Mouse (Mus musculus): ENCODE data around the gene Bri3.

Gene Bri3

DNA sequence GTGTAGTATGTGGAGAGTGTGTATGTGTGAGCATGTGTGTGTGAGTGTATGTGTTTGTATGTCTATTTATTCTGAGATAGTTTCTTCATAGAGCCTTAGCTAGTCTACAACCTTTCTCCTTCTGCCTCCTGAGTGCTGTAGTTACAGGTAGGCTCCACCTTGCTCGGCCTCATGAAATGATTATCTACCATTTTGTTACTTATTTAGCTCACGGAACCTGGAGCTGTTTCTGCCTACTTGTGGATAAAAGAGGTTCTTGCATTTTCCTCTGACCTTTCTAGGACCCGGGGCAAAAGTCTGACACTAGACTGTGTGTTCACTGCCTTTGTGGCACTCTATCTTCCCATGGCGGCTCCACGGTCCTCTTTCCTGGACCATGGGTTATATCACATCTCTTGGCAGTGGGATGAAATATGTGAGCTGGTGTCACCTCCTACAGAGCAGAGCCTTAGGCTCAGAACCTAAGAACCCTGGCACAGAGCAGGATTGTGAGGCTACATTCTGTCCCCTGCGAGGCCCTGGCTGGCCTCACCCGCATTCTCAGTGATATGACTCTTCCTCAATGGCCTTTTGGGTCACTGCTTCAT is at the start of gene Bri3:
Bri3 (plus strand) TSS at position 537 of the 587 bp plus-strand sequence.
- DNase-seq (ENCODE audit: low spot score), result no peak

DNA sequence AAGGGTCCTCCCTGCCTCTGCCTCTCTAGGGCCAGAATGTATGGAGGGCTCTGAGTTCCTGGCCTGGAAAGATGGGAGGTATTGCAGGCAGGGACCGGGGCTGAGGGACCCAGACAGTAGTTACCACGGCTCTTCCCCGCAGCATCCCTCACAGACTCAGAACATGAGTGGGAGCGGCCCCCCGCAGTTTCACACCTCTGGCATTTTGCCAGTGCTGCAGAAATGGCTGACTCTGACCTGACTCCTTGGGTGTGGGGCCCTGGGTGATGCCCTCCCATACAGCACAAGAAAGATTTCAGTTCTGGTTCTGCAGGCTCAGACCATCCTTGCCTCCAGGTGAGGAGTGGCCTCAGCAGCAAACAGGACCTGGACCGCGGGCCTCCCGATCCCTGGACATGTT is 48.7 kb upstream of the Bri3 start:
- DNase-seq (ENCODE audit: low spot score), result no peak

DNA sequence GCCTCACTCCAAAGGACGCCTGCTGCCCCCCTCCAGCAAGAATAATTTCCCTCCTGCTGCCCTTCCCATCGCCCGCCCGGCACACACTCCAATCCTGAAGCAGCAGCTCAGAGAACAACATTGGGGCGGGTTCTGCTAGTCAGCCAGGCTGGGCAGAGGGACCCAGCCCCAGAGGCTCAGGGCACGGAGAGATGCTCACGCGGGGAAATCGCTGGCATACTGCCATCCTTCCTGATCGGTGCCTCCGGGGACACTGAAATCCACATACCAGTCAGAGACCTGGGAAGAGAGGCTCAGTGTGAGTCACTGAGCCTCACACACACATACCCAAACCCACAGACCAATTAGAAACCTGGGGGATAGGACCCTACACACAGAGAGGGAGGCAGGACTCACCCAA is 43.6 kb upstream of the Bri3 start:
- no peak for DNase-seq (ENCODE audit: low spot score)

DNA sequence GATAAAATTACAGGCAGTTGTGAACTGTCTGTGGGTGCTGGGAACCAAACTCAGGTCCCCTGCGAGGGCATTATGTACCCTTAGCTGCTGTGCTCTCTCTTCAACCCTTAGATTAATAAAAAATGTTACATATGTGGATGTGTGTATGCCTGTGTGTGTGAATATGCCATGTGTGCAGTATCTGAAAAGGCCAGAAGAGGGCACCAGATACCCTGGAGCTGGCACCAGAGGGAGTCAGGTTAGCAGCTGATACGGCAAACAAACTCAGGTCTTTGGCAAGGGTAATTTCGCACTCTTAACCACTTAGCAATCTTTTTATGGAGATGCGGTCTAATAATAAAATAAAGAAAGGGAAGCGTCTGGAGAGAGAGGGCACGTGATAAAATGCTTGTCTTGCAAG is 41.8 kb upstream of the Bri3 start:
- no peak for DNase-seq (ENCODE audit: low spot score)

DNA sequence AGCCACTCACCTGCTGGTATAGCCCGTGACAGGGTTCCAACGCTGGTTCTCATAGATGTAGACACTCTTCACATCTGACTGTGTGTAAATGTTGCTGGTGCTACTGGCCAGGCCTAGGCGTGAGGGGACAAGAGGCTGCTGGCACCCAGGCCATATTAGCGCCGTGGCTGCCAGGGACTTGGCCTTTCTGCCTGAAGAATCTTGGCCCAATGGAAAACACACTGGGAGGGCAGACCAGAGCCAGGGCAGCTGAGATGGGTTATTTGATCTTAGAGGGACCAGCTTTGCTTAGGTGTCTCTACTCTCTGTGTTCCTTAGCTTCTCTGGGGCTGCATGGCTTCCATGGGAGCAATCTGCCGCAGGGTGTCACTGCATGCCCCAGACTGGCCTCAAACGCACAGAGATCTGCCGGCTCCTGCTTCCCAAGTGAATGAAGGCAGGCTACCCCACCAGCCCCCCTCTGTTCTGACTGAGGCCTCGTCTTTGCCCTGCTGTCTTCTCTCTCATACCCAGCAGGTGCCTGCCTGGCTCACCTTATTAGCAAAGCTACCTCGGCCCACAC is 40.8 kb upstream of the Bri3 start:
- DNase-seq (ENCODE audit: low spot score), result no peak

DNA sequence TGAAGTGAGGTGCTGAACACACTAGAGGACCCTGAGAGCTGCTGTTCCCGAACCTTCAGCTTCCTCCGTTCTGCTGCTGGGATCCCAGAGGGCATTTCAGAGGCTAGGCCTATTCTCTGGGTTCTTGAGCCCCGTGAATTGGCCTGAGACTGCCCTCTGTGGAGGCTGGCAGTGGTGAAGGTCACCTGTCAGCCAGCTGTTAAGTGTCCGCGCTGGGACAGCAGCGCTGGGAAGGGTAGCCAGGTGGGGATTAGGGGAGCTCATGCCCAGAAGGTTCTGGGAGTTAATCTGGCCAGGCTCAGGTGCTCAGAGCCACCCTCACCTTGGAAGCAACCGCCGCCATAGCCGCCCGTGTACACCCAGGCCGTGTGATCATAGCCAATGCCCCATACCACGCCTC is 39.9 kb upstream of the Bri3 start:
- DNase-seq (ENCODE audit: low spot score), result no peak

DNA sequence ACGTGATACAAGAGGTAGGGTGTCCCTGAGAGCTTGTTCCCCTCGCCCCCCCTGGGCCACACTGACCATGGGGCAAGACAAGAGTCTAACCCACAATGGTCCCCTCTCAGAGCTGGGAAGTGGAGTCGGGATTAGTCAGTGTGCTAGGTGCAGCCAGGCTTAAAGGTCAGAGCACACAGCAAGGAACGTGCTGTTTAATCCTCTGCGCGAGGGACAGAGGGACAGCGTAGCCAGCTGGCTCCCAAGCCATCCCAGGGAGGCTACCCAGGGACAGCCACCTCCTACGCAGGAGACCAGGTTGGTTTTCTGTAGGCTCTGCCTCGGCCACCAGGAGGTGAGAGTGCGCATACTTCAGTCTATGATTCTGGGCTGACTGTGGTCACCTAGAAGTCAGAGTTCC is 39.3 kb upstream of the Bri3 start:
- no peak for DNase-seq (ENCODE audit: low spot score)

DNA sequence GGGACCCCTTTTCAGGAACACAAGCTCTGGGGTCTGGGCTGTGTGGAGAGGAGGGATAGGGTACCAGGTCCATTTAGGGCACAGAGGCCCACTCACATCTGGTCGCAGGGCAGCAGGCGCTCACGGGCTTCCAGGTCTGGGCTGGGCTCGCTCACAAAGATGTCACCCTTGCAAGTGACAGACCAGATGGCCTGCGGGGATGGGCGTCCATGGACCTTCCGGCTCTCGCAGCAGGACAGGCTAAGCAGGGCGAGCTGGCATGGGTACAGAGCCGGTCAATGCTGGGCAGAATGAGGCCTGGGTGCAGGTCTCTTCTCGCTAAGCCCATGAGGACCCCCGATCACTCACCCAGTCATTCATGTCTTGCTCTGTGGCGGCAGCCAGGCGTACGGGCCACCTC is 38.2 kb upstream of the Bri3 start:
- no peak for DNase-seq (ENCODE audit: low spot score)

DNA sequence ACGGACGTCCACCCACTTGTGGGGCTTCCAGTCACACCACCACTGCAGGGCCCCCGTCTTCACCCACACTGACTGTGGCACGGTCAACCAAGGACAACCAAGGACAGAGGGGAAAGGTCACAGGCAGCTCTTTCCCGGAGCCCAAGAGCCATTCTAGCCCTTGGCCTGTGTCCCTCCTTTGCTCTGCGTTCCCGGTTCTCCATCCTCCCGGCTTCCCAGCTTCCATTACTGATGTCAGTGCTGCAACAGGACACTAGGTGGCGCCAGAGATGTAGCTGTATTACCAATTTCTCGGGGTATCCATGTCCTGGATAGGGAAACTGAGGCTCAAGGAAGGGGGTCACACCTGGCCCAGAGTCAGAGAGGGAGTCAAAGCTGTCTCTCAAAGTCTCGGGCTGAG is 36.8 kb upstream of the Bri3 start:
- DNase-seq (ENCODE audit: low spot score), result peak; percentile 74

DNA sequence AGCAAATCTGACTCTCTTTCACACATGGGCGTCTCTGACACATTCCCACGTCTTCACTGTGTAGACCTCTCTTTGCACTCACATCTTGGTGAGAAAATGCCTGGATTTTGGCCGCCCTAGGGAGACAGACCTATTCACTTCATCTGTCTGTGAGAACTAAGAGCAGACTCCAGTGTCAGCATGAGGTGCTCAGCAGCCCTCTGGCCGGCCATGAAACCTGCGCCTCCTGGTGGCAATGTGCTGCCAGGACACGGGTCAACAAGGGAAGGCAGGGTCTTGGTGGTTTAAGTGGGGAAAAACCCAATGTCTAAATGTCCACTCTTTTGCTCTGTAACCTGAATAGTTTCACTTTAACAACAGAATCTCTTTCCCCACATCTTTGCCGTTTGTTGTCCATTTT is 29.8 kb upstream of the Bri3 start:
- peak; percentile 81 for DNase-seq (ENCODE audit: low spot score)

DNA sequence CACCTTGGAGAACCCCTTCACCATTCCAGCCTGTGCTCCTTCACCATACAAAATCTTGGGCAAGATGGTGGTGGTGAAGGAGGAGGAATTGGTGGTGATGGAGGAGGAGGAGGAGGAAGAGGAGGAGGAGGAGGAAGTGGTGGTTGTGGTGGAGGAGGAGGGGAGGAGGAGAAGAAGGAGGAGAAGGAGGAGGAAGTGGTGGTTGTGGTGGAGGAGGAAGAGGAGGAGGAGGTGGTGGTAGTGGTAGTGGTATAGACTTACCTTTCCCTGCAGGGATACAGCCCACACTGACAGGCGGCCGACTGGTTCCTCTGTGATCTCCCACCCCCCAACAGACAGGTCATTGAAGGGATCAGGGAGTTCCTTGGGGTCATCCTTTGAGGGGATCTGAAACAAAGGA is 28.2 kb upstream of the Bri3 start:
- no peak for DNase-seq (ENCODE audit: low spot score)

DNA sequence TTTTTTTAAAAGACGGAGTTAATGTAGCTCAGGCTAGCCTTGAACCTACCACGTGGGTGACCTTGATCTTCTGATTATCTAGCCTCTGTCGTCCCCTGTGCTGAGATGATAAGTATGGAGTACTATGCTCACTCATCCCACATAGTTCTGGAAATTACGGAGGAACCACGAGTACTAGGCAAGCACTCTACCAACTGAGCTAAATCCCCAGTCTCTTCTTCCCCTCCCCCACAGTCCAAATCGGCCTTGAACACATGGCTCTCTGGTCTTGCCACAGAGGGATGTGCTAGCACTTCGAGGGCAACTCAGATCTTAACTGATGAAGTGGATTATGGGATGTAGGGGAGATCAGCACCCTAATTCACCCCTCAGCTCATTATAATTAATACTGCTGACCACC is 26.2 kb upstream of the Bri3 start:
- no peak for DNase-seq (ENCODE audit: low spot score)

DNA sequence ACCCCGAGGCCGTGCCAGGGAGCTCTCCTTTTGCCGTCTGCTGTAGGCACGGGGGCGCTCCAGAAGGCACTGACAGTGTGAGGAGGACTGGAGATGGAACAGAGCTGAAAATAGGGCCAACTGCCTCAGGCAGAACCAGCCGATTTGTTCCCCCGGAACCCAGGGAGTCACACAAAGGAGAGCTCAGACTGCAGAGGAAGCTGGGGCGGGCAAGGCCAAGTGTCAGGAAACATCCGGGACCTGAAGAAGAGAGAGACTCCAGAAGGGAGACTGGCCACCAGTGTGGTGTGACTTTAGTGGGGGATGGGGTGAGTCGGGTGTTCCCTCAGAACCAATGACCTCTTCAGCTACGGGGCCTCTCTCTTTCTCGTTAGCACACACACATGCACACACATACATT is 24.9 kb upstream of the Bri3 start:
- no peak for DNase-seq (ENCODE audit: low spot score)

DNA sequence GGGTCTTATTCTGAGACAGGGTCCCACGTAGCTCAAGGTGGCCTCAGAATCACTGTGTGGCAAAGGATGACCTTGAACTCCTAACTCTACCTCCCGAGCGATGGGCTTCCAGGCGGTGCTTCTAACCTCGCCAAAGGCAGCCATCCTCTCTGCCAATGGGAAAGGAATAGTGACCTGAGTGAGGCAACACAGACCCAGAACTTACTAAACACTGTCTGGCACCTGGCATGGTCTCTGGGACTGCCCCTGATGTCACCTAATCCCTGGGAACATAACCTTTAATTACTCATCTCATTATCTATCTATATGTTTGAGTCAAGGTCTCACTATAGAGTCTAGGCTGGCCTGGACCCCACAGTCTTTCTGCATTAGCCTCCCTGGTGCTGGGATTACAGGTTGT is 24.3 kb upstream of the Bri3 start:
- DNase-seq (ENCODE audit: low spot score), result no peak

DNA sequence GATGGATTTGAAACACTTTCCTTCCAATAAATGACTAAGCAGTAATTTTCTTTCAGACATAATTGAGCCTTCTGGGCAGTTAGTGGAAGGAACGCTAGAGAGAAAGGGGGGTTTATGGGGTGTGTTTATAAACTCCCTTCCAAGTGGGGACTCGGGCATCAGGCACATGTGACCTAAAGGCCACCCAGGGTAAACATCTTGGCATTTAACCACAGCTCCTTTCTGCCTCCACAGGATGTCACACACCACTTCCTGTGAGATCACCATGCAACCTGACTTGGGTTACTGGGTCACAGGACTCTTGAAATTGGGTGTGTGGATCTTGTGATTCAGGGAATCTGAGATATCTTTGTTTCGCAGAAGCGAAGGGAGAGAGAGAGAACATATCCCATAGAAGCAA is 22.9 kb upstream of the Bri3 start:
- no peak for DNase-seq (ENCODE audit: low spot score)

DNA sequence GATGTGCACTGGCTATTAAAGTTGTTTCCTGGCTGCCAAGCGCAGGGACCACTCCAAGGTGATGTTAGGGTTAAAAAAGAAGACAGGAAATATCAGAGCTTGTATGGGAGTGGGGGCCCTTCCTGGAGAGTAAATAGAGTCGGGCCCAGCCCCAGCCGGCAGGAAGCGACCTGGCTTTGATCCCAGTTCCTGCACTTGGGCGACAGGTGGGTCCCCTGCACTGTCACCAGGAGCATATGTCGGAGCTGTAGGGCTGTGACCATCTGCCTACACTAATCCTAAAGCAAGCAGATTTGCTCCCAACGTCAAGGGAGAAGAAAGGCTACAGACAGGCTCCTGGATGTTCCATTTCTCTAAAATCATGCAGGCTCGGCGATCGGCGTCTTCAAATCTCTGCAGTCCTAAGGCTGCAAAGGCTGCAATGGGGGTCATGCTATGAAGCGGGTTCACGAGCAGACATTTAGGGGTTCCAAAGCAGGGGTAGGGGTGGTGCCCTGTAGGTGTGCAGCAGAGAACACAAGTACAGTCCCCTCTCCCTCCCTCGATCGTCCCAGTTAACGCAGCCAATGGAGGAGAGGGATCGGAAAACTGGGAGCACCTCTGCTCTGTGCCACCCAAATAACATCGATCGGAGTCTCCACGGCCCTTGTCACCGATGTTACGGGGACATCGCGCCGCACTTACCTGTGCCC is 21.3 kb upstream of the Bri3 start:
- no peak for DNase-seq (ENCODE audit: low spot score)

DNA sequence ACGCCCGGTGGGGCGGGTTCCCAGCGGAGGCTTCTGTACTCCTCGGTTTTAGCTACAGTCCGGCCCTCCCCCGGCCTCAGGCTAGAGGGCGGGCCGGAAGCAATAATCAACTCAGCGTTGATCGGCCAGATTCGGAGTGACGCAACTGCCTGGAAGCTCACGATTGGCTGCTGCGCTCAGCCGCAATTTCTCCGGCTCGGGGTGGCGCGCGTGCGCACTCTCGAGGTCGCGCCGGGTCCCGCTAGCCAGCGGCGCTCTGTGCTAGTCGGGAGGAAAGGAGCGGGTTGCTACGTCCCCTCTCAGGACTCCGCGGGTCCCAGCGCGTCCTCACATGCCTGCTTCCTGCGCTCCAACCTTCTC is 20.8 kb upstream of the Bri3 start, which contains the start of gene Tecpr1:
Tecpr1 (minus strand) TSS at position 113 of the 360 bp plus-strand sequence.
- peak; percentile 97 for DNase-seq (ENCODE audit: low spot score)

DNA sequence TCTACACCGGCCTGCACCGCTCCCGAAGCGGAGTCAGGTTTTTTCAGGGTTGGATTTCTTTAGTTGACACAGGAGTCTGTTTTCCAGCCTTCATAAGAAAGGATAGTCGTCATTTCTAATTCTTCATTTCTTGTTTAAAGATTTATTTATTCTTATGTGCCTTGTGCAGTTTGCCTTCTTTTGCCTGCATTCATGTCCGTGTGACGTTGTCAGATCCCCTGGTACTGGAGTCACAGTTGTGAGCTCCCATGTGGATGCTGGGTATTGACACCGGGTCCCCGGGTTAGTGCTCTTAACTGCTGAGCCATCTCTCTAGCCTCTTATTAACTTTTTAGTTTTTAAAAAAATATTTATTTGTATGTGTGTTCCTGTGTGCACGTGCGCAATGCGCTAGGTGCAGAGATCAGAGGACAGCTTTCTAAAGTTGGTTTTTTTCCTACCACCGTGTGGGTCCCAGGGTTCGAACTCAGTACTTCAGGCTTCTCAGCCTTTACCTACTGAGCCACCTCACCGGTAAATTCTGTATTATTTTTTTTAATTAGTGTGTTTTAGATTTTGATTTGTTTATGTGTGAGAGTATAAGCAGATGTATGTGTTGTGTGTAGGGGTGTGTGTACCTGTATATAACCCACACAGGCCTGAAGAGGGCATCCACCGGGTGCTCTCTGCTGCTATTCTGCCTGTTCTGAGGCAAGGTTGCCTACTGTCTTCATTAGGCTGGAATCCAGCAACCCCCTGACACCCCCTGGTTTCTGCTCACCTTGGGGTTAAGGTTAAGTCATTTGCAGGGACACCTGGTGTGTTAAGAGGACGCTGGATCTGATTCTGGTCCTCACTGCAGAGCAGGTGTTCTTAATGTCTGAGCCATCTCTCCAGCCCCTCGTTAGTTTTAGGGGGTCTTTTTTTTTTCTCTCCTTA is 20.1 kb upstream of the Bri3 start:
- no peak for DNase-seq (ENCODE audit: low spot score)

DNA sequence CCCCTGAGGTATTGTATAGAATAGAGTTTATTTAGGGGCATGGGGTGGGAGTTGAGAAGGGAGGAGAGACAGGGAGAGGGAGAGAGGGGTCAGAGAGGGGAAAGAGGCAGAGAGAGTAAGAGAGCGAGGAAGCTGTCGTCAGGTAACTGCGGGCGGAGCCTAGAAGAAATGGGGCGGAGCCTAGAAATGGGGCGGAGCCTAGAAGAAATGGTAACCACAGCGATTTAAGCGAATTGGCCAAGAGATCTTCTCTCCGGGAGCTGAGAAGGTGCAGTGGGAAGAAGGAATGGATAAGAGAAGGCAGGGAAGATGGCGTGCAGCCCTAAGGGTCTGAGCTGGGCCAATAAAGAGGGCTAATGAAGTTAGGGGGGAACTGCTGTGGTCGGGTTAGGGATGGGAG is 18.0 kb upstream of the Bri3 start:
- no peak for DNase-seq (ENCODE audit: low spot score)

DNA sequence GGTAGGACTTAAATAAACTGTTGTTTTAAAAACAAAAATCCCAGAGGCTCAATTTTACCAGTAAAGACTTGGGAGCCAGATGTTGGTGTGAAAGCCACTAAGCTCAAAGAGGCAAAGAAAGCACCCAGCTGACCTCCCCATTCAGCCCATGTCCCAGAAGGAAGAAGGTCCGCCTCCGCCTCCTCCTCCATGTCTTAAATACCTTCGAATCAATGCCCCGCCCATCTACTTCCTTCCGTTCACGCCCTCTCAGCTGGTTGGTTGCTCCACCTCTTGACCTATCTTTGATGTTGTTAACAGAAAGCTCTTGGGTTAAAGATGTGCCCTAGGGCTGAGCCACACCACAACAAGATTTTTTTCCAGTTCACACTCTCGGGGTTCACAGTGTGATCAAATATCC is 14.0 kb upstream of the Bri3 start:
- DNase-seq (ENCODE audit: low spot score), result no peak

DNA sequence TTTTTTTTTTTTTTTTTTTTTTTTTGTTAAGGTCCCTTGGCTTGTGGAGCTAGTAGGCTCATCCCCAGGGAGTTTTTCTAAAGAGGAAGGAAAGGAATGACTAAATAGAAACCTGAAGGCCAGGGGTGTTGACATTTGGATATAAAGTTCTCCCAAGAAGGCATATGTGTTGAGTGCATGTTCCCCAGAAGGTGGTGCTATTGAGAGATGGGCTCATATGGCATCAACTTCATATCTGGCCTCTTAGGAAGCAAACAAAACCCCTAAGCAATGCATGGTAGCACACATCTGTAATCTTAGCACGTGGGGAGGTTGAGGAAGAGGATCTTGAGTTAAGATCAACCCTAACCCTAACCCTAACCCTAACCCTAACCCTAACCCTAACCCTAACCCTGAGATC is 12.8 kb upstream of the Bri3 start:
- peak; percentile 15 for DNase-seq (ENCODE audit: low spot score)

DNA sequence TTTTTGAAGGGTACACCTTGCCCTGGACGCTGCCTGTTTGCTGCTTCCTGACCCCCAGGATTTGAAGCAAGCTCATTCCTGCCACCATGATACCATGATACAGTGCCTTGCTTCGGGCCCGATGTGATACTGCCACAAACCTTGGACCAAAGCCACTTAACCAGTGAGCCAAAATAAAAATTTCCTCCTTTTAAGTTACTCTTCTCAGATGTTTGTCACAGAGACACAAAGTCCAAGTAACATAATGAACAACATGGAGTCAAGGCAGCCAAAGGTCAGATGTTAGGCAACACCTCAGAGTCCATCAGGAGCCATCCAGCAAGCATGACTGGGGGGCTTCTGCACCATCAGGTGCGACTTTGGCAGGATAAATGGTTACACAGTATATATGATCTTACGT is 11.7 kb upstream of the Bri3 start:
- no peak for DNase-seq (ENCODE audit: low spot score)

DNA sequence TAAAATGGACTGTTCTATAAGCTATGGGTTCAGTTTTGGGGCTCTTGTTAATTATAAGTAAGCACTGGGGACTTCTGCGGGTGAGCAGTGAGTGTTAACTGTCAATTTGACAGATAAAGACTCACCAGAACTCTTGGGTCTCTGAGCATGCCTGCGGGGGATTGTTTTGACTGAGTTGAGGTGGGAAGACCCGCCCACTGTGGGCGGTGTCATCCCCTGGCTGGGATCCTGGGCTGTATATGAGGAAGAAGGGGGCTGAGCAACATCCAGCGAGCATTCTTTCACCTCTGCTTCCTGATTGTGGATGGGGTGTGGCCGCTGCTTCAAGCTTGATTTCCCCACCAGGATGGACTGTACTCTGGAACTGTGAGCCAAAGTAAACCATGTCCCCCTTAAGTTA is 10.0 kb upstream of the Bri3 start:
- no peak for DNase-seq (ENCODE audit: low spot score)

Measured in retina, embryonic 14.5 days (tissue).